21 mouse cellular contexts compared by ENCODE assay signal in the genomic region with DNA sequence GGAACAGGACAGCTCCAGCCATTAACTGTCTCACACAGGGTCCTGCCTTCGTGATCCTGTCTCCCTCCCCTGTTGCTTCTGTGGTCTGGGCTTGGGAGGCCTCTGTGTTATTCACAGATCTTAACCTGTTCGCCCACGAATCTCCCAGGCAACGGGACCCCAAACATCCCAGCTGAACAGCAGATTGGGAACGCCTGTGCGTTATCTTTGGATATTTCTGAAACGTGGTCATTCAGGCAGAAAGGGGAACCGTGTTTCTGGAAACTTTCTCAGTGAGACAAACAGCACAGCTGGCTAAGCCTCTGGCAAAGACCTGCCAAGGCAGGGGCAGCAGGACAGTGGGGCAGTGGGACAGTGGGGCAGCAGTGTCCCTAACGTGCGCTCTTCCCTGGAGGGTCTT. TPM values are rescaled to one million over a fixed set of nuclear protein-coding genes. Genes with fewer than 3 reads are reported as not detected.
DNase-seq lines count a peak whose midpoint lies in the region; ATAC-seq and TF ChIP-seq lines count a peak whose summit lies in the region.
"Had no signal": no experiment of that assay in that cellular context is flagged by ENCODE, and none has a peak within 500 bp of the region (broad histone marks: within the 10 kb centered on the region; RNA-seq: fewer than 3 reads in every experiment).

No protein-coding gene starts in this region.

- no peak for TF ChIP-seq CTCF in gastrocnemius, adult 2 months (IDR thresholded peaks at IDR 0.05)
- no peak for TF ChIP-seq CTCF in CH12.LX (conservative IDR thresholded peaks at IDR 0.05 in 1 of 2, IDR thresholded peaks at IDR 0.05 in 1 of 2; ENCODE audit: low read depth in 2 of 2, low read length in 2 of 2)

- H3K4me3 ChIP-seq in gastrocnemius, adult 2 months: no peak overlapping the region
- no peak overlapping the region for H3K4me3 ChIP-seq in kidney, embryonic 15.5 days (replicated peaks)
- H3K4me3 ChIP-seq in CH12.LX (replicated peaks in 1 of 3; ENCODE audit: low read depth in 2 of 3, low read length in 2 of 3, poor library complexity in 1 of 3): no peak overlapping the region
- H3K4me3 ChIP-seq in intestine, embryonic 15.5 days (replicated peaks): no peak overlapping the region
- H3K4me3 ChIP-seq: layer of hippocampus, adult 2 months; left cerebral cortex, adult 2 months; limb, embryonic 13.5 days; megakaryocyte, embryonic 14.5 days; neural tube, embryonic 13.5 days had no signal

- dilution Hi-C loops in CH12.LX (cut with MboI; ENCODE audit: extremely low pct_ligation_motif_present, extremely low pct_unique_long_range_greater_than_20kb, low sequenced_read_pairs): no loop called here

- in situ Hi-C loops in CH12.LX (cut with MboI; ENCODE audit: low pct_ligation_motif_present, low pct_unique_long_range_greater_than_20kb, low sequenced_read_pairs): no loop called here

- no peak for TF ChIP-seq POLR2A in CH12.LX (IDR thresholded peaks at IDR 0.05; ENCODE audit: low read depth, low read length)

- H3K36me3 ChIP-seq in kidney, embryonic 15.5 days: no peaks in the 10 kb centered on the region
- no peaks in the 10 kb centered on the region for H3K36me3 ChIP-seq in CH12.LX (replicated peaks in 1 of 2; ENCODE audit: control insufficient read depth in 1 of 2, insufficient read depth in 1 of 2, low read length in 1 of 2)
- H3K36me3 ChIP-seq in intestine, embryonic 15.5 days: no peaks in the 10 kb centered on the region
- H3K36me3 ChIP-seq: limb, embryonic 13.5 days; neural tube, embryonic 13.5 days had no signal

- H3K9me3 ChIP-seq in kidney, embryonic 15.5 days (replicated peaks): no peaks in the 10 kb centered on the region
- H3K9me3 ChIP-seq in CH12.LX (replicated peaks; ENCODE audit: low read length): no peaks in the 10 kb centered on the region
- no peaks in the 10 kb centered on the region for H3K9me3 ChIP-seq in intestine, embryonic 15.5 days
- H3K9me3 ChIP-seq: limb, embryonic 13.5 days; megakaryocyte, embryonic 14.5 days; neural tube, embryonic 13.5 days had no signal

- no peak for TF ChIP-seq RAD21 in CH12.LX (IDR thresholded peaks at IDR 0.05; ENCODE audit: low read depth, low read length)

- H3K4me2 ChIP-seq in kidney, embryonic 15.5 days: no peak overlapping the region
- no peak overlapping the region for H3K4me2 ChIP-seq in CH12.LX (ENCODE audit: insufficient read depth, low read depth, poor library complexity, severe bottlenecking)
- H3K4me2 ChIP-seq in intestine, embryonic 15.5 days (replicated peaks): no peak overlapping the region
- H3K4me2 ChIP-seq: hindbrain, embryonic 14.5 days; limb, embryonic 13.5 days; neural tube, embryonic 13.5 days had no signal

- ATAC-seq in kidney, embryonic 15.5 days (replicated peaks; ENCODE audit: low FRiP score): no peak
- ATAC-seq in intestine, embryonic 15.5 days: no peak
- ATAC-seq: activated CD4-positive, CD25-positive, alpha-beta regulatory T cell, adult 4 months; liver, postnatal 0 days had no signal

- no peaks in the 10 kb centered on the region for H3K79me2 ChIP-seq in CH12.LX (replicated peaks; ENCODE audit: control insufficient read depth, extremely low read depth, insufficient read depth, poor library complexity, severe bottlenecking)

- intact Hi-C loops in gastrocnemius, adult 2 months (cut with DNase I): no loop called here

- peak; percentile 28 for TF ChIP-seq EP300 in CH12.LX (IDR thresholded peaks at IDR 0.05; ENCODE audit: low read length)

- no peaks in the 10 kb centered on the region for H3K27me3 ChIP-seq in kidney, embryonic 15.5 days
- no peaks in the 10 kb centered on the region for H3K27me3 ChIP-seq in CH12.LX (replicated peaks)
- no peaks in the 10 kb centered on the region for H3K27me3 ChIP-seq in intestine, embryonic 15.5 days (replicated peaks)
- H3K27me3 ChIP-seq: limb, embryonic 13.5 days; neural tube, embryonic 13.5 days had no signal

- no peak overlapping the region for H3K9ac ChIP-seq in kidney, embryonic 15.5 days
- no peak overlapping the region for H3K9ac ChIP-seq in CH12.LX (ENCODE audit: insufficient read depth, low read depth)
- H3K9ac ChIP-seq in intestine, embryonic 15.5 days: no peak overlapping the region
- H3K9ac ChIP-seq: hindbrain, embryonic 14.5 days; limb, embryonic 13.5 days; liver, postnatal 0 days; neural tube, embryonic 13.5 days had no signal

- peaks cover 28% of the 10 kb centered on the region for H3K4me1 ChIP-seq in kidney, embryonic 15.5 days
- H3K4me1 ChIP-seq in CH12.LX (ENCODE audit: control insufficient read depth in 1 of 2, insufficient read depth in 2 of 2): peaks cover 7 to 14% of the 10 kb centered on the region in 2 experiments
- peaks cover 22% of the 10 kb centered on the region for H3K4me1 ChIP-seq in intestine, embryonic 15.5 days (replicated peaks)
- H3K4me1 ChIP-seq: megakaryocyte, embryonic 14.5 days had no signal

- WGBS in kidney, embryonic 15.5 days: 63% methylated on average over 10 of the region's 10 CpGs
- 54% methylated on average over 10 of the region's 10 CpGs for WGBS in intestine, embryonic 15.5 days

- no peak for DNase-seq in gastrocnemius, adult 2 months
- DNase-seq in gastrocnemius, postnatal 10 days: no peak
- DNase-seq in kidney, adult 9 months: no peak
- DNase-seq in CH12.LX (ENCODE audit: extremely low read depth): no peak
- DNase-seq in testis, postnatal 10 days (ENCODE audit: low spot score): no peak
- DNase-seq in thymus, adult 18-20 months: no peak
- DNase-seq: adrenal gland, postnatal 36 days; cerebellum, adult 9-11 months; kidney, adult 8-10 months; liver, postnatal 0 days; thymus, postnatal 4 days had no signal

- H3K27ac ChIP-seq in gastrocnemius, adult 2 months: peak overlapping the region; percentile 61
- H3K27ac ChIP-seq in kidney, embryonic 15.5 days: 0 out of 2 replicates have a peak overlapping the region, but pooled peaks have one; percentile 20
- no peak overlapping the region for H3K27ac ChIP-seq in CH12.LX (ENCODE audit: insufficient read depth, low read depth)
- peak overlapping the region; percentile 73 for H3K27ac ChIP-seq in intestine, embryonic 15.5 days
- H3K27ac ChIP-seq: hindbrain, embryonic 14.5 days; layer of hippocampus, adult 2 months; left cerebral cortex, adult 2 months; limb, embryonic 13.5 days; neural tube, embryonic 13.5 days had no signal

TF ChIP-seq in CH12.LX, 34 proteins besides CTCF, POLR2A, EP300 and RAD21:
- TF ChIP-seq ZNF384 (IDR thresholded peaks at IDR 0.05; ENCODE audit: low read depth, low read length) (no peak), ELF1 (IDR thresholded peaks at IDR 0.05; ENCODE audit: low read depth, low read length) (no peak), KAT2A (IDR thresholded peaks at IDR 0.05; ENCODE audit: insufficient replicate concordance, low read length) (no peak)

RNA-seq across cellular contexts. Expression of gene Afap1l2, which starts 24.3 kb away (rescaled TPM):
- total RNA-seq in gastrocnemius, adult 2 months (2021): 1 to 10 TPM; 1.6 TPM
- 10 to 100 TPM; 14.2 to 22.4 TPM for total RNA-seq in gastrocnemius, postnatal 10 days (2021)
- 16.8 and 18.3 TPM in 2 replicates for polyA plus RNA-seq in kidney, embryonic 15.5 days (2015; fragmentation: Nextera tagmentation; extraction: Ambion mirVana)
- 2.6 and 3.1 TPM in 2 replicates for total RNA-seq in CH12.LX (2012; rRNA removed)
- 0.17 and 0.22 TPM in 2 replicates for total RNA-seq in CH12.LX (2014; rRNA removed)
- 0.44 and 0.48 TPM in 2 replicates for polyA plus RNA-seq in CH12.LX (2012; ENCODE audit: insufficient read length, low read depth)
- 18.3 and 18.4 TPM in 2 replicates for polyA plus RNA-seq in intestine, embryonic 15.5 days (2015; fragmentation: Nextera tagmentation; extraction: Ambion mirVana)
- total RNA-seq: monocyte, adult 5-6 weeks had no signal
- polyA plus RNA-seq: activated CD4-positive, CD25-positive, alpha-beta regulatory T cell, adult 4 months had no signal
